Mouse (Mus musculus): Measurements from ENCODE around the gene Map3k3.
"Not testable (repeated sequence)": the region's sequence is repeated elsewhere in the genome, so short reads cannot be mapped to it uniquely, and the experiment has no call there.

Map3k3 gene

GRCm38 (mm10) chr11:106073774-106074173 is 10.6 kb upstream of the Map3k3 start:
- in situ Hi-C loops (cut with MboI; ENCODE audit: unreplicated experiment in 2 of 2) = loop anchor here in 1 of 2 experiments (10.0 kb wide), 1 partner anchor 321 kb away; no protein-coding TSS in a partner anchor

- in situ Hi-C loops (cut with MboI; ENCODE audit: unreplicated experiment in 2 of 2) = loop anchor here (5.0 to 10.0 kb wide), 2 partner anchors 61 to 318 kb away; no protein-coding TSS in a partner anchor
These were observed 8.1 kb upstream of the Map3k3 start for GRCm38 (mm10) chr11:106076321-106076720.

GRCm38 (mm10) chr11:106084911-106085561 is 623 bp downstream of the Map3k3 start:
- in situ Hi-C loops (cut with MboI; ENCODE audit: unreplicated experiment in 2 of 2) = loop anchor here in 1 of 2 experiments (5.0 kb wide), 1 partner anchor 47 kb away; no protein-coding TSS in a partner anchor

- in situ Hi-C loops (cut with MboI; ENCODE audit: unreplicated experiment in 2 of 2) = no loop called here
These were observed 13.8 kb downstream of the Map3k3 start for GRCm38 (mm10) chr11:106098223-106098622.

GRCm38 (mm10) chr11:106102866-106103265 is 18.5 kb downstream of the Map3k3 start:
- in situ Hi-C loops (cut with MboI; ENCODE audit: unreplicated experiment in 2 of 2) = no loop called here

GRCm38 (mm10) chr11:106106047-106106587 is 21.7 kb downstream of the Map3k3 start:
- in situ Hi-C loops (cut with MboI; ENCODE audit: unreplicated experiment in 2 of 2) = no loop called here

- in situ Hi-C loops (cut with MboI; ENCODE audit: unreplicated experiment in 2 of 2) = no loop called here
These were observed 27.3 kb downstream of the Map3k3 start for GRCm38 (mm10) chr11:106111688-106112087.

- in situ Hi-C loops (cut with MboI; ENCODE audit: unreplicated experiment in 2 of 2) = no loop called here
These were observed 37.8 kb downstream of the Map3k3 start for GRCm38 (mm10) chr11:106122221-106122620.

- in situ Hi-C loops (cut with MboI; ENCODE audit: unreplicated experiment in 2 of 2) = no loop called here
These were observed 38.3 kb downstream of the Map3k3 start for GRCm38 (mm10) chr11:106122736-106123135.

GRCm38 (mm10) chr11:106124784-106125183 is 40.4 kb downstream of the Map3k3 start:
- in situ Hi-C loops (cut with MboI; ENCODE audit: unreplicated experiment in 2 of 2) = no loop called here

- in situ Hi-C loops (cut with MboI; ENCODE audit: unreplicated experiment in 2 of 2) = no loop called here
These were observed 41.4 kb downstream of the Map3k3 start for GRCm38 (mm10) chr11:106125827-106126226.

GRCm38 (mm10) chr11:106126727-106127373 is 42.4 kb downstream of the Map3k3 start:
- in situ Hi-C loops (cut with MboI; ENCODE audit: unreplicated experiment in 2 of 2) = not testable (repeated sequence)

GRCm38 (mm10) chr11:106129477-106129876 is 45.1 kb downstream of the Map3k3 start:
- in situ Hi-C loops (cut with MboI; ENCODE audit: unreplicated experiment in 2 of 2) = no loop called here

- in situ Hi-C loops (cut with MboI; ENCODE audit: unreplicated experiment in 2 of 2) = loop anchor here in 1 of 2 experiments (5.0 kb wide), 1 partner anchor 45 kb away; no protein-coding TSS in a partner anchor
These were observed 48.1 kb downstream of the Map3k3 start for GRCm38 (mm10) chr11:106132516-106132915.

- in situ Hi-C loops (cut with MboI; ENCODE audit: unreplicated experiment in 2 of 2) = loop anchor here (5.0 kb wide), 2 partner anchors 48 to 58 kb away; no protein-coding TSS in a partner anchor
These were observed 50.4 kb downstream of the Map3k3 start for GRCm38 (mm10) chr11:106134580-106135528.

- in situ Hi-C loops (cut with MboI; ENCODE audit: unreplicated experiment in 2 of 2) = loop anchor here (10.0 kb wide), 3 partner anchors 84 to 174 kb away; no protein-coding TSS in a partner anchor
These were observed 66.8 kb downstream of the Map3k3 start for GRCm38 (mm10) chr11:106151219-106151618.

GRCm38 (mm10) chr11:106152132-106152531 is 67.7 kb downstream of the Map3k3 start:
- in situ Hi-C loops (cut with MboI; ENCODE audit: unreplicated experiment in 2 of 2) = loop anchor here (10.0 kb wide), 3 partner anchors 83 to 173 kb away; no protein-coding TSS in a partner anchor

GRCm38 (mm10) chr11:106154091-106154490 is 69.7 kb downstream of the Map3k3 start:
- in situ Hi-C loops (cut with MboI; ENCODE audit: unreplicated experiment in 2 of 2) = loop anchor here (10.0 kb wide), 3 partner anchors 81 to 171 kb away; no protein-coding TSS in a partner anchor

GRCm38 (mm10) chr11:106154770-106155169 is 70.4 kb downstream of the Map3k3 start:
- in situ Hi-C loops (cut with MboI; ENCODE audit: unreplicated experiment in 2 of 2) = loop anchor here (10.0 kb wide), 3 partner anchors 80 to 170 kb away; no protein-coding TSS in a partner anchor

GRCm38 (mm10) chr11:106155761-106156160 is 71.3 kb downstream of the Map3k3 start:
- in situ Hi-C loops (cut with MboI; ENCODE audit: unreplicated experiment in 2 of 2) = loop anchor here (10.0 kb wide), 3 partner anchors 79 to 169 kb away; no protein-coding TSS in a partner anchor
